ENCODE assay signal across 7 mouse cellular contexts in the genomic region with DNA sequence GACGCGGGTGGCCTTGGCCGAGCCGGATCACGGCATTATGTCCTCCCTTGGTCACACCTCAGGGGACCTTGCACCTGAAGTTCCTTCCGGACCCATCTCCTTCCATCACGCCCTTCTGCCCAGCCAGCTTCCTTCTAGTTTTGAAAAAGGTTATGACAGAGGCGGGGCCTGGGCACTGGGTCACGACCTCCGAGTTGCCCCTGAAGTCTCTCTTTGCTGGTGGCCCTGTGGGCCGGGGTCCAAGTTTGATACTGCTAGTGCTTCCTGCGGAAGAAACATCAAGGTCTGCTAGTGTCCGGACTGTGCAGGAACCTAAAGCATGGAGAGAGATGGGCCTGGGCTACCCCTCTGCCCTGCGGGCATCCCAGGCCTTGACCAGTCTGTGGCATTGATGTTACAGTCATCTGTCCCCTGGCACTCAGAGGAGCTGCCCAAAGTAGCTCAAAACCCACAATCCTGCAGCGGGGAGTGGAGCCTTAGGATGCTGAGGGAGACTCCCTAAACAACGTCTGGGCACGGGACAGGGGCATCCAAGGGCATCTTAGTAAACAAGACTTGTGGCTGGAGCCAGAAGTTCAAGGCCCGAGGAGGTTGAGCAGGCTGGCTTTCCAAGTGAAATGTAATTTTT. TPM values are rescaled to one million over a fixed set of nuclear protein-coding genes. Genes with fewer than 3 reads are reported as not detected.
DNase-seq lines count a peak whose midpoint lies in the region; ATAC-seq and TF ChIP-seq lines count a peak whose summit lies in the region.

No protein-coding gene starts in this region.

- no peak for DNase-seq in left cerebral cortex, adult 2 months (ENCODE audit: extremely low spot score in 1 of 2, low spot score in 2 of 2)
- DNase-seq in left cerebral cortex, adult 18-20 months (ENCODE audit: low spot score in 2 of 2), result no peak
- DNase-seq in forebrain, embryonic 11.5 days (ENCODE audit: low spot score), result no peak
- DNase-seq in ovary, postnatal 10 days (ENCODE audit: low spot score), result no peak
- DNase-seq in gastrocnemius, adult 18-20 months (ENCODE audit: low spot score), result no peak

- intact Hi-C loops in left cerebral cortex, adult 2 months (cut with DNase I), result no loop called here

- H3K9me3 ChIP-seq in forebrain, embryonic 11.5 days (ENCODE audit: control insufficient read depth, low read length), result no peaks in the 10 kb centered on the region
- no peaks in the 10 kb centered on the region for H3K9me3 ChIP-seq in limb, embryonic 13.5 days

- H3K9ac ChIP-seq in forebrain, embryonic 11.5 days (ENCODE audit: low read length), result peak overlapping the region; percentile 87
- H3K9ac ChIP-seq in limb, embryonic 13.5 days, result peak overlapping the region; percentile 75

- peak overlapping the region; percentile 59 for H3K4me3 ChIP-seq in left cerebral cortex, adult 2 months
- H3K4me3 ChIP-seq in forebrain, embryonic 11.5 days (ENCODE audit: low read depth, low read length), result peak overlapping the region; percentile 70
- H3K4me3 ChIP-seq in limb, embryonic 13.5 days, result peak overlapping the region; percentile 65

- peaks cover 9% of the 10 kb centered on the region; the same call in 1 of the 2 replicates for H3K27me3 ChIP-seq in forebrain, embryonic 11.5 days (ENCODE audit: control insufficient read depth, insufficient read depth, low read length)
- H3K27me3 ChIP-seq in limb, embryonic 13.5 days, result peaks cover 39% of the 10 kb centered on the region

- peak overlapping the region; percentile 95 for H3K4me2 ChIP-seq in forebrain, embryonic 11.5 days (ENCODE audit: low read depth, low read length, severe bottlenecking)
- H3K4me2 ChIP-seq in limb, embryonic 13.5 days (replicated peaks), result peak overlapping the region; percentile 93

- H3K27ac ChIP-seq in left cerebral cortex, adult 2 months, result no peak overlapping the region
- H3K27ac ChIP-seq in forebrain, embryonic 11.5 days (ENCODE audit: low read depth, low read length), result no peak overlapping the region
- no peak overlapping the region for H3K27ac ChIP-seq in limb, embryonic 13.5 days

- ATAC-seq in forebrain, embryonic 11.5 days (replicated peaks; ENCODE audit: low FRiP score), result 0 out of 2 replicates have a peak, but pooled peaks have one; percentile 10
- ATAC-seq in limb, embryonic 13.5 days (ENCODE audit: low FRiP score, low read depth), result no peak
- peak; percentile 20; the same call in 1 of the 2 replicates for ATAC-seq in neutrophil, adult 5-6 weeks (ENCODE audit: extremely low read depth, insufficient number of reproducible peaks, low FRiP score, poor library complexity, severe bottlenecking)

- TF ChIP-seq CTCF in left cerebral cortex, adult 2 months (IDR thresholded peaks at IDR 0.05), result no peak

- 25% methylated on average over 18 of the region's 18 CpGs for WGBS in forebrain, embryonic 11.5 days
- 27% methylated on average over 14 of the region's 18 CpGs for WGBS in limb, embryonic 13.5 days

- no peaks in the 10 kb centered on the region for H3K36me3 ChIP-seq in forebrain, embryonic 11.5 days (ENCODE audit: control insufficient read depth, insufficient read depth, low read length)
- no peaks in the 10 kb centered on the region for H3K36me3 ChIP-seq in limb, embryonic 13.5 days

- H3K4me1 ChIP-seq in forebrain, embryonic 11.5 days (replicated peaks; ENCODE audit: control insufficient read depth, insufficient read depth, low read length), result peaks cover 7% of the 10 kb centered on the region; the same call in 1 of the 2 replicates
- peaks cover 14% of the 10 kb centered on the region for H3K4me1 ChIP-seq in limb, embryonic 13.5 days

RNA-seq across cellular contexts. Expression of a gene that starts 10.3 kb away (rescaled TPM):
- 10 to 100 TPM; 10.1 to 11.2 TPM for total RNA-seq in left cerebral cortex, adult 2 months (2021)
- total RNA-seq in left cerebral cortex, adult 18-20 months (2021), result 10 to 100 TPM in 1 of 2 experiments, 1 to 10 TPM in 1; 6.1 to 10.8 TPM
- polyA plus RNA-seq in forebrain, embryonic 11.5 days (2014; fragmentation: Nextera tagmentation; extraction: Ambion mirVana), result 31.3 and 35.6 TPM in 2 replicates
- 9.0 and 10.6 TPM in 2 replicates for polyA plus RNA-seq in limb, embryonic 13.5 days (2015; fragmentation: Nextera tagmentation; extraction: Ambion mirVana)
- total RNA-seq in neutrophil, adult 5-6 weeks (2017), result 0.35 and 1.5 TPM in 2 replicates
- under 1 TPM in 1 of 2 experiments, not detected in 1; 0.24 TPM for total RNA-seq in gastrocnemius, adult 18-20 months (2021)
